Mouse (Mus musculus): ENCODE data around the gene Hnrnpr. TPM values are rescaled to one million over a fixed set of nuclear protein-coding genes. Genes with fewer than 3 reads are reported as not detected.

Hnrnpr gene
- total RNA-seq (2021): 10 to 100 TPM; 81.8 to 83.5 TPM

DNA sequence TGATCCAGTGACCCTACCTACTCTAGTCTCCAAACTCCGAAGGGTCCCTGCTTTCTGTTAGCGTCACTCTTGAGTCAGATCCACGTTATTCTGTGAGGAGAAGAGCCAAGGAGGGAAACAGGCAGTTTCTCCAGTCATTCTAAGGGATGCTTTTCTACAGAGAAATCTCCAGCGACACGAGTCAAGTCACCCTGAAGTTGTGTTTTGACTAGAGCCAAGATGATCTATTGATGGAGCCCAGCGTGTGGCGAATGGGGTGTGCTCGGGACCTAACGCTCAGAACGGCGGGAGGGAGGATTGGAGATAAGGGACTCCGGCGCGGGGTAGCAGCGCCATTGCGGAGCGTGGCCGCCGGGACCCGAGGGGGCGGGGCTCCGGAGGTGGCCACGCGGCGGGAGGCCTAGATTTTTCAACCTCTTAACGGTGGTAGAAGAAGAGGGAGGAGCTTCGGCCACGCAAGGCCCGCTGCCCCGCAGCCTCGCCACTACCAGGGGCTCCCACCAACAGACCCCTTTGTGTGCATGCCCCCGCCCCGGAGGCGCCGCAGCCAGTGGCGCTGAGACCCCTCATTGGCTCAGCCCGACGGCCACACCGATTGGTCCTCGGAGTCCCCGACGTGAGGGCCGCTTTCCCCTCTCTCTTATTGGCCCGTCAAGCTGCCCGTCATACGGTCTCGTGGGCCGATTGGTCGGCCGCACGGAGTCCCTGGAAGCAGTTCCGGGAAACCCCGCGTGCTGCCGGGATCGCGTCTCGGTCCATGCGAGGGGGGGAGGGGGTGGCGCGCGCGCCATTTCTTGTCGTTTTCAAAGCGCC is at the start of gene Hnrnpr:
TSS of gene Hnrnpr (plus strand) at position 714 of the 813 bp plus-strand sequence.
- intact Hi-C loops (cut with DNase I): loop anchor here (2.0 kb wide), 1 partner anchor 26 kb away; the partner anchor contains the start of gene Zfp46
- peak; percentile 99 for DNase-seq (ENCODE audit: low spot score in 2 of 2)

DNA sequence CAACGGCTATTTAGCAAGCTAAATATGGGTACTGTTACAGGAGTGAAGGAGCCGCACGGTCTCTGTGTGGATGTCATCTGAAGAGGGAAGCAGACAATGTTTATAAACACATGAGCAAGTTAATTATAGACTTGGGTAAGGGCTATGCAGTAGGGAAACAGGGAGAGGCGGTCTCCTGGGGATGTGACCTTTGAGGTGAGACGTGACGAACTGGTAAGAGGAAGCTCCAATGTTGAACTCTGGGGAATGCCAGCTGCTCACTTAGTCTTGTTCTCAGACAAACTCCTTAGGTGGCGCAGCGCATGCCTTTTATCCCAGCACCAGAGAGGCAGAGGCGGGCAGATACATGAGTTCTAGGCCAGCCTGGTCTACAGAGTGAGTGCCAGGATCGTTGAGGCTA is 48.8 kb upstream of the Hnrnpr start:
- intact Hi-C loops (cut with DNase I): loop anchor here (2.0 kb wide), 1 partner anchor 63 kb away; no protein-coding TSS in a partner anchor
- DNase-seq (ENCODE audit: low spot score in 2 of 2): no peak

DNA sequence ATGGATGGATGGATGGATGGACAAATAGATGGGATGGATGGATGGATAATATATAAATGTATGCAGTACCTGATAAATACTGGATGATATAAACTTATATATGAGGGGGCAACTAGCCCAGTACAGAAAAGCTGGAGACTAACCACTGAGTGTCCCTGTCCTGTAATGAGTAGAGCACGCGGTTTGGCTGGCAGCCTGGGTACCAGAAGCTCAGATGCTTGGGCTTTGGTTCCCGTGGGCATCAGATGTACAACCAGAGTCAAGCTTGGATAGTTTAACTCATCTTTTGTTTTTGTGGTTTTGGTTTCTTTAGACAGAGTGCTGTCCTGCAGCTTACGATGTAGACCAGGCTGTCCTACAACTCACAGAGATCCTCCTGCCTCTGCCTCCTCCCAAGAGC is 47.2 kb upstream of the Hnrnpr start:
- intact Hi-C loops (cut with DNase I): no loop called here
- DNase-seq (ENCODE audit: low spot score in 2 of 2): no peak

DNA sequence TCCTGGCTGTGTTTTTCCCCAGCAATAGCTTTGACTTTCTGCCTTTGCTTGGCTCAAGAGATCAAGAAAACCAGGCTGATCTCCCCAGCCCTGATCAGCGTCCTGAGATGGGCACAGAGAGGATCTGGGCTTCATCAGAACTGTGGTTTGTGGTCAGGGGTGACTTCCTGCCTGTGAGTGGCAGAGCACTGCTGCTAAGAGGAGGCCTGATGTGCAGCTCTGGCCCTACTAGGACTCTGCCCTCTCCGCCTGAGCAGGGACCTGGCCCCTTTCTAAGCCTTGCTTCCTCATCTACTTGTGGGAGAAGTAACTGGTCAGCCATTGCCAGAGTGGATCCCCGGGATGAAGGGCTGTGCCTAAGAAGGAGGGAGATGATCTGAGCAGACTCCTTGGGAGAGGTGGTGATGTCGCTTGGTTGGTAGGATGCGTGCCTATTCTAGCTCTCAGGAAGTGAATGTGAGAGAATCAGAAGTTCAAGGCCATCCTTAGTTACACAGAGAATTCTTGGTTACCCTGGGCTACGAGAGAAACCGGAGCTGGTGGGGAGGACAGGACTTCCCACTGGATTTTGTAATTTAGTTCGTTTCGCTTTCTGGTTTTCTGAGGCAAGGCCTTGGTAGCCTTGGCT is 43.9 kb upstream of the Hnrnpr start:
- no peak for DNase-seq (ENCODE audit: low spot score in 2 of 2)
- intact Hi-C loops (cut with DNase I): no loop called here

DNA sequence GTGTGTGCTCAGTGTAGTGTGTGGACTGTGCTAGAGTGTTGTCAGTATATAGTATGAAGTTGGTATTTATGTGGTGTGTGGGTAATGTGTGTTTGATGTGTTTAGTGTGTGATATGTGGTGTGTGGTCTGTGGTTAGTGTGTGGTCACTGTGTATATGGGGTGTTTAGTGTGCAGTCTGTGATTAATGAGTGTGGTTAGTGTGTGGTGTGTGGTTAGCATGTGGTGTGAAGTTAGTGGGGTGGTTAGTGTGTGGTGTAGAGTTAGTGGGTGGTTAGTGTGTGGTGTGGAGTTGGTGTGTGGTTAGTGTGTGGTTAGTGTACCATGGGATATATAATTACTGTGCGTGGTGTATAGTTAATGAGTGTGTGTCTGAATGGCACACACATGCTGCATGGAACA is 41.8 kb upstream of the Hnrnpr start:
- no peak for DNase-seq (ENCODE audit: low spot score in 2 of 2)
- intact Hi-C loops (cut with DNase I): no loop called here

DNA sequence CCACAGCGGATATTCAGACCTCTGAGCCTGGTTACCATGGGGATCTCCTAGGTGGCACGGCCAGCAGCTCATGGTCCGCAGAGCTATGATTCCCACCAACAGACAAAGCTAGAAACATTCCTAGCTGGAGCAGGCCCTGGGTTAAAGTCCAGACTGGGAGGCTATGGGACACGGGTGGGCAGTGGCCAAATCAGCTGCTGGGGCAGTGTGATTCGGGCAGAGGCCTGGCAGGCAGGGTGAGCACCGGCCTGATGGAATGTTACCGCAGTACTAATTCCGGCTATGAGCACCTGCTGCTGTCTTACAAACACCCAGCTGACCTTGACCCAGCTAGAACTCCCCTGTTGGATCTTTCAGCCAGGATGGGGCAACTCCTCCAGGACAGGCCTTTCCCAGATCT is 40.1 kb upstream of the Hnrnpr start:
- no peak for DNase-seq (ENCODE audit: low spot score in 2 of 2)
- intact Hi-C loops (cut with DNase I): no loop called here

DNA sequence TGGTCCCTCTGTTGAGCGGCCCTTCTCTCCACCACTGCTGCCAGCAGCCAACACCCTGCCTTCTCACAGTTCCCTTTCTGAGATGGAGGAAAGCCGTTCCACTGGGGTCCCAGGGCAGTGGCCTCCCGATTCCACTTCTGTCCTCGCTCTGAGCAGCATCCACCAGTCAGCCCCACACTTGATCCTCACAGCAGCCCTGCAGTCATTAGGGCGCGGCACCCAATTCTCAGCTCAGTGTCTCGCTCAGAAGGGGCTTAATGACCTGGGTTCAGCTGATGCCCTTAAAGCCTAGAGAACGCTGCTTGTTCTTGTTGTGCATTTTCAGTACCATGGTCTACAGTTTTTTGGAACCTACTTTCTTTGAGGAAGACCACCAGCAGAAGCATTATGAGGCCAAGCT is 29.6 kb upstream of the Hnrnpr start:
- DNase-seq (ENCODE audit: low spot score in 2 of 2): no peak
- intact Hi-C loops (cut with DNase I): no loop called here

DNA sequence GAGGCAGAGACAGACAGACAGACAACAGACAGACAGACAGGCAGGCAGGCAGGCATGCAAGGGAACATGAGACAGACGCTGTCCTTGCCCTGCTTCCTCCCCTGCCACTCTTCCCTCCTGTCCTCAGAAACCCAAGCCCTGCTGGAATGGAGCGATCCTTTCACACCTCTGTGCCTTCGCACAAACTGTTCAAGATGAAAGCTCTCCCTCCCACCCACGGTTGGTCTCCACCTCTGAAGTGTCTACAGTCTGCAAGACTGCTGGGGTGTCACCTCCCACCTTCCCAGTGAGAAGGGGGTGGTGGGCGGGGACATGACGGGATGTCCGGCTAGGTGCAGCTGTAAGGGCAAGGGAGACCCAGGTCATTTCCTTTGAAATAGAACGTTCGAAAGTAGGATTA is 29.1 kb upstream of the Hnrnpr start:
- DNase-seq (ENCODE audit: low spot score in 2 of 2): peak; percentile 50 to 89
- intact Hi-C loops (cut with DNase I): no loop called here

DNA sequence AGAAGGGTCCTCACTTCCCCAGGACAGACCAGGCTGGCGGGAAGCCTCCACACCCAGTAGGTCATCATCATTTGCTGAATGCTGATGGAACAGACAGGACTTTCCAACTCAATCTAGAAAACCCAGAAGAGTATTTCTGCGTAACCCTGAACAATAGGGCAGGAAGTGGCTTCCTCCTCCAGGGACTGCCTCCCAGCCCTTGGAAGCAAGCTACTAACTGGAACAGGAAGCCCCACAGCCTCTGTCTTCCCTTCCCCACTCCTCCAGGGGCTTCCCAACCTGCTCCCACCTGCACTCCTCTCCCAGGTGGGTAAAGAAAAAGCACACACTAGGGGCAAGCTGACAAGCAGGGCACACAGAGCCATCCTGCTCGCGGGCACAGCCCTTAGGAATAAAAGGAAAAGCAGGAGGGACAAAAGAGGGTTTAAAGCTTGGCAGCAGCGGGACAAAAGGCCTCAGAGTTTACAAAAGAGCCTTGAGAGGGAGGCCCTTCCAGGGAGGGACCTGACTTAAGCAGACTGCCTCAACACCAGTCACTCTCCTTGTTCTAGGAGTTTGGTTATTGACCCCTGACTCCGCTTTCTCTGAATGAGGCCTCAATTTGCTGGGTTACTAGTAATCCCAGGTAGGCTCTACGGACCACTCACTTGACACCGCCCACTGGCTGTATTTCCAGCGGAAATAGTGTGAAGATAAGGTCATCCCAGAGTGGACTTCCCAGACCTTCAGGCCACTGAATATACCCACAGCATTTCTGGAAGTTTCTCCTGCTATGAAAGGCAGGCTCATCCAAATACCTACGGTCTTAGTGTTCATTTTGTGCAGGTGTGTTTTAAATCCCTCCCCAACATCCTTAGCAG is 27.9 kb upstream of the Hnrnpr start:
- intact Hi-C loops (cut with DNase I): no loop called here
- DNase-seq (ENCODE audit: low spot score in 2 of 2): no peak

DNA sequence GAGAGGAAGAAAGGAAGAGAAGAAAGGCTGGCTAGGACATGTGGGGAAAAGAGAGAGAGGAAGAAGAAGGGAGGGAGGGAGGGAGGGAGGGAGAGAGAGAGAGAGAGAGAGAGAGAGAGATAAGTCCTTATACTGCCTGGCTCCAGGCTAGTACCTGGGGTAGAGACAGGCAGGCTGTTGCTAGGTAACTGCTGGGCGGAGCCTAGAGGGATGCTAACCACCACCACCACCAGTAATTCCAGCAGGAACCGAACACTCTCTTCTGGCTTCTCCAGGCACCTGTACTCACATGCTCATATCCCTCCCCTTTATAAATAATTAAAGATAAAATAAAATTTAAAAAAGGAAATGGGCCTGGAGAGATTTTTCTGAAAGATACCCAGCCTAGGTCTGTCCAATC is 27.0 kb upstream of the Hnrnpr start:
- intact Hi-C loops (cut with DNase I): loop anchor here (2.0 kb wide), 1 partner anchor 27 kb away; the partner anchor contains the start of gene Hnrnpr
- DNase-seq (ENCODE audit: low spot score in 2 of 2): peak in 1 of 2 experiments; percentile 30

DNA sequence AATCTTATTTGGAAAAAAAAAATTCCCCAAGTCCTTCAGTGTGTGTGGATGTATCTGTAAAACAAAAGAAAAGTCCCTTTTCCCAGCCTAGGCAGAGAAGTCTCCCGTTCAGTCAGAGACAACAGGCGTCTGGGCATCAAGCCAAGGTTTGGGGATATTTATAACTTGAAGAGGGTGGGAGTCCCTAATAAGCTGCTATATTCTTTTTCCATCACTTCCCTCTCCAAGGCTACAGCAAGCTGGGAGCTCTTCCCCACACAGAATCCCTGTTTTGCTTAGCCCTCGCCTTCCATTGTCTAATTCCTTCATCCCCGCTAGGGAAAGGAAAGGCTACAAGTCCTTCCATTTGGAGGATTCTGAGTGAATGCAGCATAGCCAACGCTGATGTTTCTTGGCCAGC is 26.3 kb upstream of the Hnrnpr start, which contains the start of gene Zfp46:
TSS of gene Zfp46 (plus strand) at position 229 of the 400 bp plus-strand sequence.
- intact Hi-C loops (cut with DNase I): loop anchor here (2.0 kb wide), 1 partner anchor 26 kb away; the partner anchor contains the start of gene Hnrnpr
- peak; percentile 82 to 95 for DNase-seq (ENCODE audit: low spot score in 2 of 2)

DNA sequence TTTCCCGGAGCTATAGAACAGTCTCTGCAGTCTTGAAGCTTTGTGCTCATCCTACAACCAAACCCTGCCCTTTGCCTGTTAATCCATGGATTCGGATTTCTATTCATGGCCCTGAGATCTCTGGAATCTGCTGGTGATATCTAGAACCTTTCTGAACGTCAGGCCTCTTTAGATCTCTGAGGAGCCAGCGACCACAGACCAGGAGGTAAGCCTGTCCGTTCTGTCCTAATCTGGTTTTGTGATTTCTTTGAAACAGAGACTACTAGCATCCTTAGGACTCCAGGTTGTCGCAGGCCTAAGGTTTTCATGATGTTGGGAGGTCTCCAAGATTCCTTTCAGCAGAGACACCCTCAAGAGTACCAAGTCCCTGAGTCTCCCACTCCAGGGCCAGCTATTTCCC is 25.9 kb upstream of the Hnrnpr start:
- intact Hi-C loops (cut with DNase I): loop anchor here (2.0 kb wide), 1 partner anchor 26 kb away; the partner anchor contains the start of gene Hnrnpr
- DNase-seq (ENCODE audit: low spot score in 2 of 2): peak in 1 of 2 experiments; percentile 47

DNA sequence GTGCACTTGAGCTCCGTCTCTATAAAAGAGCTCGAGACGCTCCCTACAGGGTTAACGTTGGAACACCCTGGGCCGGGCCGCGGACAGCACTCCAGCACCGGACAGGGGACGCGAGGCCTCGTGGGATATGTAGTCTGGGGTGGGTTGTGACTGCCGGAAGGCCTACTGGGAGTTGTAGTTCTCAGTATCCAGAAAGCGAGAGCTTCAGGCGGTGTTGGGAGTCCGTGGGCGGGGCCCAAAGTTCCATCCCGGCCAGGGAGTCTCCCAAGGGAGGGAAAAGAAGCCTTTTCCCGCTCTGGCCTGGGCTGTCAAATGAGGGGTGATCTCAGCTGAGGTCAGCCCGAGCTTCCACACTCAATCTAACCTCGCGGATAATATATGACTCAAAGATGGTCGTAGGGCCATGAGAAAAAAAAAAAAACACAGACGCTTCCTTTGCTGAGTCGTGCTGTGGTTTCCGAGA is 25.4 kb upstream of the Hnrnpr start:
- peak; percentile 94 to 98 for DNase-seq (ENCODE audit: low spot score in 2 of 2)
- intact Hi-C loops (cut with DNase I): loop anchor here (2.0 kb wide), 1 partner anchor 25 kb away; the partner anchor contains the start of gene Hnrnpr

DNA sequence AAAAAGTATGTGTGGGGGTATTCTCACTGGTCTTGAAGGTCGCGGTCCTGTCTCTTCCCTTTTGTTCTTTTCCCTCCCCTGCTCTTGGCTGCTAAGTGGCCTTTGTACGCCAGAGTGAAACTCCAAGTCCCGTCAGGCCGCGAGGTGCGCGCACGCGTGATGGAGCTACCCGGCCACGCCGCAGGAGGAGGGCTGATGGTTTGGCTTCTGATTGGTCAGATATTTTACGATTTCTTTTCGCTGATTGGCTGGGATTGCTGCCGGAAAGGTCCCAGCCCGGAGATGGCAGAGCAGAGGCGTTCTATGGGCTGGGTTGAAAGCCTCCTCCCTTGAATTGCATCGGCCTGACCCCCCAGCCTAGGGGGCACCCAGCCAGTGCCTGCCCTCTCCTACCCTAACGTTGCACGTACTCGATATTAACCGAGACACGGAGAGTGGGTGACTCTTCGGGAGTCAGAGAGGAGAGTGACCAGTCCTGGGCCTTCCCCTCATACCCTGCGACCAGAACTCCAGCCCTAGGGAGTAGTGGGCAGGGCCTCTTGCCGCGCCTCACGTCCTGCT is 24.9 kb upstream of the Hnrnpr start:
- intact Hi-C loops (cut with DNase I): loop anchor here (2.0 kb wide), 1 partner anchor 25 kb away; the partner anchor contains the start of gene Hnrnpr
- peak; percentile 96 to 99 for DNase-seq (ENCODE audit: low spot score in 2 of 2)

DNA sequence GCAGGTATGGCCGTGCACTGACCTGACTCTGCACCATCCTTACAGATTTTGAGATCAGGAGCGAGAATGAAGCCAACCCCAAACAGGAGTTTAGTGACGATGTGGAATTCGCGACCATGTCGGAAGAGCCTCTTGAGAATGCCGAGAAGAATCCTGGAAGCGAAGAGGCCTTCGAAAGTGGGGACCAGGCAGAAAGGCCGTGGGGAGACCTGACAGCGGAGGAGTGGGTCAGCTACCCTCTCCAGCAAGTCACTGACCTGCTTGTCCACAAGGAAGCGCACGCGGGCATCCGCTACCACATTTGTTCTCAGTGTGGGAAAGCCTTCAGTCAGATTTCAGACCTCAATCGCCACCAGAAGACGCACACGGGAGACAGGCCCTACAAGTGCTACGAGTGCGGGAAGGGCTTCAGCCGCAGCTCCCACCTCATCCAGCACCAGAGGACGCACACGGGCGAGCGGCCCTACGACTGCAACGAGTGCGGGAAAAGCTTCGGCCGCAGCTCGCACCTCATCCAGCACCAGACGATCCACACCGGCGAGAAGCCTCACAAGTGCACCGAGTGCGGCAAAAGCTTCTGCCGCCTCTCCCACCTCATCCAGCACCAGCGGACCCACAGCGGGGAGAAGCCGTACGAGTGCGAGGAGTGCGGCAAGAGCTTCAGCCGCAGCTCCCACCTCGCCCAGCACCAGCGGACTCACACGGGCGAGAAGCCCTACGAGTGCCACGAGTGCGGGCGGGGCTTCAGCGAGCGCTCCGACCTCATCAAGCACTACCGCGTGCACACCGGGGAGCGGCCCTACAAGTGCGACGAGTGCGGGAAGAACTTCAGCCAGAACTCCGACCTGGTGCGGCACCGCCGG is 20.6 kb upstream of the Hnrnpr start:
- intact Hi-C loops (cut with DNase I): no loop called here
- DNase-seq (ENCODE audit: low spot score in 2 of 2): no peak

DNA sequence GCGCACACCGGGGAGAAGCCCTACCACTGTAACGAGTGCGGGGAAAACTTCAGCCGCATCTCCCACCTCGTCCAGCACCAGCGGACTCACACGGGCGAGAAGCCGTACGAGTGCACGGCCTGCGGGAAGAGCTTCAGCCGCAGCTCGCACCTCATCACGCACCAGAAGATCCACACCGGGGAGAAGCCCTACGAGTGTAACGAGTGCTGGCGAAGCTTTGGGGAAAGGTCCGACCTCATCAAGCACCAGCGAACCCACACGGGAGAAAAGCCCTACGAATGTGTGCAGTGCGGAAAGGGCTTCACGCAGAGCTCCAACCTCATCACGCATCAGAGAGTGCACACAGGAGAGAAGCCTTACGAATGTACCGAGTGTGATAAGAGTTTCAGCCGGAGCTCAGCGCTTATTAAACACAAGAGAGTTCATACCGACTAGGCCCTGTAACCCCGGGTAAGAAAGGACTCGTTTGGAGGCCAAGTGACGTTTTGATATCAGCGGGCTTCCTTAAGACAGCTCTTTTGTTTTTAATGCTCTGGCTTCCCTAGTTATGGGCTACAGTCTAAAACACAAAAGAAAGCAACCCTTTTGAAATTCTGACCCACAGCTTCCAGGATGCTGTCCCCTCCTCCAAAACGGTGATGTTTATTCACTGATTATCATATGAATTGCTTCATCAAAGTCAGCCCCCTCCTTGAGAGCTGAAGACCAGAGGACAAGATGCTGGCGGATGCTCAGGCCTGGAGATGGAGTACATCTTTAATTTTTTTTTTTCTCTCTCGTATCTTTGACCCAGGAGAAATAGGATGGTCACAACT is 19.8 kb upstream of the Hnrnpr start:
- intact Hi-C loops (cut with DNase I): no loop called here
- DNase-seq (ENCODE audit: low spot score in 2 of 2): no peak

DNA sequence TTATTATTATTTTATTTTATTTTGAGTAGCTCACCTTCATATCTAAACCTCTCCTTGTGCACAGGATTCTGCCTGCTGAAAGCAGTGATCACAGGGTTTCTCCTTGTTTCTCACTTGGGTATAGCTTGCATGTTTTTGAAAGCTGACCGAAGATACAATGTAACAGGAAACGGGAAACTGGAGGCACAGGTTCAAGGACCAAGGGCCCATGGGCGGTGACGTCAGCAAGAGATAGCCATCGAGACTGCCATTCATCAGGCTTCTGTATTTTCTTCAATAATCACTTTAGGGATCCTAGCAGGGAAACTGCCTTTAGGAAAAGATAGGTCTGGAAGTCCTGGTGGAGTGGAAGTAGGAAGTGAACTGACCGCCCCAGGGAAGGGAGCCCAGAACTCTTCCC is 19.1 kb upstream of the Hnrnpr start:
- no peak for DNase-seq (ENCODE audit: low spot score in 2 of 2)
- intact Hi-C loops (cut with DNase I): no loop called here

DNA sequence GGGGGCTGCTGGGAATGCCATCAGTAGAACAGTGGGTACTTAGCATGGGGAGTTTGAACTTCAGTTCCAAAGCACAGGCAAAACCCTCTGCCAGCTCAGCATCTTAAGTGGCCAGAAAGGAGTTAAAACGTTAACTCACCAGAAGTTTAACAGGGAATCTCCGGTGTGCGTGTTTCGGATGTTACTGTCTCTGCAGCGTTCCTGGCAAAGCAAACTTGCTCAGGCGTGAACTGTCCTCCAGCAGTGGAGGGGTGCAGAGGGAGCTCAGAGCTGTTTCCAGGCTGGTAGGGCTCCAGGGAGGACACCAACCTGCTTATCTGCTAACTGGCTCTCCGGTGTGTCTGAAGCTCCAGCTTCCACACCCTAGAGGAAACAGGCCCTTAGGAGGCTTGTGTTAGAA is 14.8 kb upstream of the Hnrnpr start:
- no peak for DNase-seq (ENCODE audit: low spot score in 2 of 2)
- intact Hi-C loops (cut with DNase I): no loop called here

Measured in left cerebral cortex, postnatal 25 days (tissue).